Mouse (Mus musculus) lung, embryonic 16.5 days (tissue): ENCODE results near the gene Prkn. TPM values are rescaled to one million over a fixed set of nuclear protein-coding genes. Genes with fewer than 3 reads are reported as not detected.
A peak's percentile ranks its signal among the peaks of the same experiment; 100 is the strongest.

ENCODE experiments used
- ATAC-seq: fragments of 200-750 bp; cut with Nextera tagmentation; 2 replicates; pipeline ENCODE4 v1.8.0; 2017; ENCODE audit warnings: low read depth, mild to moderate bottlenecking, moderate library complexity
- H3K27ac ChIP-seq: fragments of 300-500 bp; sonication (generic); 2 replicates; pipeline ENCODE4 v1.5.1; 2014; ENCODE audit warnings: mild to moderate bottlenecking, control low read depth, low read length
- H3K27me3 ChIP-seq: fragments of 300-500 bp; sonication (generic); 2 replicates; pipeline ENCODE4 v1.6.1; 2014; ENCODE audit warnings: low read depth, low read length, mixed read lengths; ENCODE audit not compliant: control insufficient read depth, insufficient read depth
- H3K36me3 ChIP-seq: fragments of 300-500 bp; sonication (generic); 2 replicates; pipeline ENCODE4 v1.6.1; 2014; ENCODE audit warnings: low read length; ENCODE audit not compliant: control insufficient read depth, insufficient read depth
- H3K4me1 ChIP-seq: fragments of 300-500 bp; sonication (generic); replicated peaks from 2 replicates; pipeline ENCODE4 v1.6.1; 2014; ENCODE audit warnings: low read length, mixed read lengths; ENCODE audit not compliant: control insufficient read depth, insufficient read depth
- H3K4me2 ChIP-seq: fragments of 300-500 bp; sonication (generic); 2 replicates; pipeline ENCODE4 v1.6.1; 2014; ENCODE audit warnings: low read depth, low read length, control low read depth
- H3K4me3 ChIP-seq: fragments of 300-500 bp; sonication (generic); 2 replicates; pipeline ENCODE4 v1.5.1; 2014; ENCODE audit warnings: mild to moderate bottlenecking, low read length, control low read depth
- H3K9ac ChIP-seq: fragments of 300-500 bp; sonication (generic); 2 replicates; pipeline ENCODE4 v1.6.1; 2014; ENCODE audit warnings: low read length, control low read depth
- H3K9me3 ChIP-seq: fragments of 300-500 bp; sonication (generic); 2 replicates; pipeline ENCODE4 v1.6.1; 2016; ENCODE audit warnings: low read length; ENCODE audit not compliant: control insufficient read depth
- WGBS: fragments of 180-500 bp; shearing (Covaris S2); extraction: QIAGEN DNeasy Blood & Tissue Kit; methylation state at CpG from one replicate; pipeline ENCODE4 v1.1.7; 2014; 5-methylcytosine and 5-hydroxymethylcytosine counted together
- polyA plus RNA-seq: library from polyadenylated mRNA; unstranded; fragments of >200 nt; fragmentation: Nextera tagmentation; extraction: Ambion mirVana; gene quantifications from 2 replicates; pipeline ENCODE4 v1.2.1, GENCODE M21; 2015

The Prkn gene
- polyA plus RNA-seq, 1 experiment from 2014 or later: 1.8 TPM

- Histone ChIP-seq H3K36me3 (no peaks in the 10 kb centered on the region), H3K9ac (no peak overlapping the region), H3K4me2 (no peak overlapping the region), H3K4me1 (0 out of 2 replicates have a peak, but pooled peaks cover 2% of the 10 kb centered on the region), H3K4me3 (no peak overlapping the region), H3K9me3 (no peaks in the 10 kb centered on the region), H3K27me3 (no peaks in the 10 kb centered on the region), H3K27ac (no peak overlapping the region)
- 0 out of 2 replicates have a peak, but pooled peaks have one; percentile 54 for ATAC-seq
- 49% methylated on average over 2 of the region's 2 CpGs for WGBS
Observed at GRCm38 (mm10) chr17:11032366-11032765, 192.2 kb downstream of the Prkn start.

- no peak overlapping the region for H3K9ac ChIP-seq
- H3K4me1 ChIP-seq: 0 out of 2 replicates have a peak, but pooled peaks cover 2% of the 10 kb centered on the region
- ATAC-seq: no peak
- no peaks in the 10 kb centered on the region for H3K27me3 ChIP-seq
- H3K9me3 ChIP-seq: no peaks in the 10 kb centered on the region
- 58% methylated on average over 2 of the region's 2 CpGs for whole genome bisulfite sequencing
- H3K4me2 ChIP-seq: no peak overlapping the region
- no peak overlapping the region for H3K4me3 ChIP-seq
- no peaks in the 10 kb centered on the region for H3K36me3 ChIP-seq
- no peak overlapping the region for H3K27ac ChIP-seq
Observed at GRCm38 (mm10) chr17:11033594-11033993, 193.4 kb downstream of the Prkn start.

- H3K27ac ChIP-seq: no peak overlapping the region
- no peak overlapping the region for H3K4me2 ChIP-seq
- H3K9me3 ChIP-seq: no peaks in the 10 kb centered on the region
- H3K36me3 ChIP-seq: no peaks in the 10 kb centered on the region
- WGBS: 91% methylated on average over 1 of the region's 1 CpGs
- no peak overlapping the region for H3K9ac ChIP-seq
- H3K4me3 ChIP-seq: no peak overlapping the region
- peak; percentile 72 for ATAC-seq
- H3K4me1 ChIP-seq: no peaks in the 10 kb centered on the region
- H3K27me3 ChIP-seq: no peaks in the 10 kb centered on the region
Observed at GRCm38 (mm10) chr17:11038272-11038671, 198.1 kb downstream of the Prkn start.

GRCm38 (mm10) chr17:11058986-11059385, 218.8 kb downstream of the Prkn start:
- no peak overlapping the region for H3K27ac ChIP-seq
- no peaks in the 10 kb centered on the region for H3K27me3 ChIP-seq
- H3K36me3 ChIP-seq: no peaks in the 10 kb centered on the region
- H3K9me3 ChIP-seq: no peaks in the 10 kb centered on the region
- H3K4me3 ChIP-seq: no peak overlapping the region
- WGBS: 84% methylated on average over 1 of the region's 1 CpGs
- H3K4me1 ChIP-seq: no peaks in the 10 kb centered on the region
- H3K9ac ChIP-seq: no peak overlapping the region
- no peak for ATAC-seq
- no peak overlapping the region for H3K4me2 ChIP-seq

- WGBS: 10% methylated on average over 16 of the region's 16 CpGs
- H3K27me3 ChIP-seq: no peaks in the 10 kb centered on the region
- H3K9ac ChIP-seq: no peak overlapping the region
- no peaks in the 10 kb centered on the region for H3K9me3 ChIP-seq
- 0 out of 2 replicates have a peak overlapping the region, but pooled peaks have one; percentile 10 for H3K4me3 ChIP-seq
- H3K27ac ChIP-seq: no peak overlapping the region
- H3K4me2 ChIP-seq: peak overlapping the region; percentile 24; the same call in 1 of the 2 replicates
- peak; percentile 43; the same call in 1 of the 2 replicates for ATAC-seq
- no peaks in the 10 kb centered on the region for H3K36me3 ChIP-seq
- peaks cover 6% of the 10 kb centered on the region; the same call in 1 of the 2 replicates for H3K4me1 ChIP-seq
Observed at GRCm38 (mm10) chr17:11067076-11067703, 227.0 kb downstream of the Prkn start.

GRCm38 (mm10) chr17:11067704-11068475, 227.7 kb downstream of the Prkn start:
- Histone ChIP-seq H3K9ac (no peak overlapping the region), H3K9me3 (no peaks in the 10 kb centered on the region), H3K4me3 (0 out of 2 replicates have a peak overlapping the region, but pooled peaks have one; percentile 5), H3K27me3 (no peaks in the 10 kb centered on the region), H3K36me3 (no peaks in the 10 kb centered on the region), H3K4me2 (peak overlapping the region; percentile 24), H3K4me1 (peaks cover 6% of the 10 kb centered on the region; the same call in 1 of the 2 replicates), H3K27ac (no peak overlapping the region)
- 16% methylated on average over 14 of the region's 14 CpGs for WGBS
- ATAC-seq: peak; percentile 89

- Histone ChIP-seq H3K9me3 (no peaks in the 10 kb centered on the region), H3K4me3 (no peak overlapping the region), H3K27me3 (no peaks in the 10 kb centered on the region), H3K9ac (no peak overlapping the region), H3K4me2 (no peak overlapping the region), H3K27ac (no peak overlapping the region), H3K4me1 (peaks cover 6% of the 10 kb centered on the region; the same call in 1 of the 2 replicates), H3K36me3 (no peaks in the 10 kb centered on the region)
- ATAC-seq: no peak
Observed at GRCm38 (mm10) chr17:11070996-11071395, 230.8 kb downstream of the Prkn start.

- H3K36me3 ChIP-seq: no peaks in the 10 kb centered on the region
- ATAC-seq: no peak
- H3K9me3 ChIP-seq: no peaks in the 10 kb centered on the region
Observed at GRCm38 (mm10) chr17:11076319-11076903, 236.2 kb downstream of the Prkn start.

GRCm38 (mm10) chr17:11086492-11086891, 246.3 kb downstream of the Prkn start:
- WGBS: 41% methylated on average over 1 of the region's 1 CpGs
- no peak overlapping the region for H3K27ac ChIP-seq
- no peak overlapping the region for H3K9ac ChIP-seq
- H3K27me3 ChIP-seq: no peaks in the 10 kb centered on the region
- ATAC-seq: peak; percentile 31; the same call in 1 of the 2 replicates
- H3K4me3 ChIP-seq: no peak overlapping the region
- no peaks in the 10 kb centered on the region for H3K4me1 ChIP-seq
- no peak overlapping the region for H3K4me2 ChIP-seq
- no peaks in the 10 kb centered on the region for H3K36me3 ChIP-seq
- no peaks in the 10 kb centered on the region for H3K9me3 ChIP-seq

More at GRCm38 (mm10) chr17:11076319-11076903, 236.2 kb downstream of the Prkn start:
- no peak overlapping the region for H3K4me2 ChIP-seq
- H3K27ac ChIP-seq: no peak overlapping the region
- H3K27me3 ChIP-seq: no peaks in the 10 kb centered on the region
- H3K9ac ChIP-seq: no peak overlapping the region
- WGBS: 43% methylated on average over 6 of the region's 6 CpGs
- H3K4me1 ChIP-seq: no peaks in the 10 kb centered on the region
- H3K4me3 ChIP-seq: no peak overlapping the region
